Mouse (Mus musculus) kidney, postnatal 0 days (tissue): ENCODE measurements around the gene Micu1. TPM values are rescaled to one million over a fixed set of nuclear protein-coding genes. Genes with fewer than 3 reads are reported as not detected.

Experiments
- ATAC-seq: fragments of 200-750 bp; cut with Nextera tagmentation; replicated peaks from 2 replicates; pipeline ENCODE4 v1.8.0; 2017; ENCODE audit warnings: low read depth, moderate number of reproducible peaks, moderate TSS enrichment, moderate library complexity; ENCODE audit not compliant: low FRiP score
- DNase-seq: peaks from one replicate; pipeline ENCODE4 v3.0.0-alpha.2; 2016; ENCODE audit warnings: low spot score
- H3K27ac ChIP-seq: fragments of 300-500 bp; sonication (generic); 2 replicates; pipeline ENCODE4 v1.5.1; 2014; ENCODE audit warnings: mild to moderate bottlenecking
- H3K27me3 ChIP-seq: fragments of 300-500 bp; sonication (generic); 2 replicates; pipeline ENCODE4 v1.6.1; 2014; ENCODE audit warnings: low read length, mixed read lengths; ENCODE audit not compliant: insufficient read depth
- H3K36me3 ChIP-seq: fragments of 300-500 bp; sonication (generic); 2 replicates; pipeline ENCODE4 v1.6.1; 2014; ENCODE audit warnings: low read length, mixed read lengths; ENCODE audit not compliant: insufficient read depth
- H3K4me1 ChIP-seq: fragments of 300-500 bp; sonication (generic); replicated peaks from 2 replicates; pipeline ENCODE4 v1.6.1; 2014; ENCODE audit warnings: antibody characterized with exemption, low read length, mixed read lengths; ENCODE audit not compliant: insufficient read depth
- H3K4me2 ChIP-seq: fragments of 300-500 bp; sonication (generic); 2 replicates; pipeline ENCODE4 v1.6.1; 2014; ENCODE audit warnings: mild to moderate bottlenecking, low read length, moderate library complexity, mixed read lengths
- H3K4me3 ChIP-seq: fragments of 300-500 bp; sonication (generic); replicated peaks from 2 replicates; pipeline ENCODE4 v1.5.1; 2014; ENCODE audit warnings: low read depth, low read length
- H3K9ac ChIP-seq: fragments of 300-500 bp; sonication (generic); 2 replicates; pipeline ENCODE4 v1.6.1; 2014; ENCODE audit warnings: low read depth, low read length
- H3K9me3 ChIP-seq: fragments of 300-500 bp; sonication (generic); replicated peaks from 2 replicates; pipeline ENCODE4 v1.6.1; 2016; ENCODE audit warnings: low read length, inconsistent platforms, mixed read lengths
- CTCF ChIP-seq: IDR thresholded peaks from 2 replicates; pipeline ENCODE4 v1.5.1; 2016; ENCODE audit warnings: antibody characterized with exemption, low read depth, mild to moderate bottlenecking, moderate library complexity
- WGBS: fragments of 180-500 bp; shearing (Covaris S2); extraction: QIAGEN DNeasy Blood & Tissue Kit; methylation state at CpG from one replicate; pipeline ENCODE4 v1.1.7; 2014; 5-methylcytosine and 5-hydroxymethylcytosine counted together
- polyA plus RNA-seq: library from polyadenylated mRNA; unstranded; fragments of >200 nt; fragmentation: Nextera tagmentation; extraction: Ambion mirVana; gene quantifications from 2 replicates; pipeline ENCODE4 v1.2.1, GENCODE M21; 2015

Gene Micu1
- polyA plus RNA-seq, 1 experiment from 2014 or later: 60.9 TPM

GRCm38 (mm10) chr10:59756570-59756969 lies 54.3 kb downstream of the Micu1 start:
- H3K9ac ChIP-seq: no peak overlapping the region
- peak overlapping the region; percentile 38 for H3K4me2 ChIP-seq
- no peak for ATAC-seq
- H3K9me3 ChIP-seq: no peaks in the 10 kb centered on the region
- no peak overlapping the region for H3K27ac ChIP-seq
- no peak for DNase-seq
- peaks cover 6% of the 10 kb centered on the region; the same call in 1 of the 2 replicates for H3K36me3 ChIP-seq
- H3K4me1 ChIP-seq: no peaks in the 10 kb centered on the region
- TF ChIP-seq CTCF: no peak
- H3K27me3 ChIP-seq: no peaks in the 10 kb centered on the region
- WGBS: 44% methylated on average over 8 of the region's 8 CpGs
- H3K4me3 ChIP-seq: no peak overlapping the region

- H3K4me3 ChIP-seq: no peak overlapping the region
- no peak for TF ChIP-seq CTCF
- H3K27me3 ChIP-seq: no peaks in the 10 kb centered on the region
- WGBS: 92% methylated on average over 6 of the region's 6 CpGs
- H3K9me3 ChIP-seq: no peaks in the 10 kb centered on the region
- ATAC-seq (no peak), DNase-seq (no peak)
- no peaks in the 10 kb centered on the region for H3K4me1 ChIP-seq
- no peak overlapping the region for H3K9ac ChIP-seq
- no peaks in the 10 kb centered on the region for H3K36me3 ChIP-seq
- no peak overlapping the region for H3K27ac ChIP-seq
- no peak overlapping the region for H3K4me2 ChIP-seq
Measured at GRCm38 (mm10) chr10:59764781-59765180, 62.5 kb downstream of the Micu1 start.

- Histone ChIP-seq H3K4me2 (no peak overlapping the region), H3K9me3 (no peaks in the 10 kb centered on the region), H3K4me1 (no peaks in the 10 kb centered on the region), H3K27ac (no peak overlapping the region), H3K4me3 (no peak overlapping the region), H3K27me3 (no peaks in the 10 kb centered on the region), H3K36me3 (no peaks in the 10 kb centered on the region), H3K9ac (no peak overlapping the region)
- no peak for ATAC-seq
- 57% methylated on average over 13 of the region's 13 CpGs for WGBS
- no peak for DNase-seq
- no peak for TF ChIP-seq CTCF
Measured at GRCm38 (mm10) chr10:59768369-59769079, 66.2 kb downstream of the Micu1 start.

- ATAC-seq (no peak), DNase-seq (no peak)
- H3K4me2 ChIP-seq: no peak overlapping the region
- H3K27ac ChIP-seq: no peak overlapping the region
- H3K27me3 ChIP-seq: no peaks in the 10 kb centered on the region
- no peak overlapping the region for H3K4me3 ChIP-seq
- H3K9ac ChIP-seq: no peak overlapping the region
- no peaks in the 10 kb centered on the region for H3K9me3 ChIP-seq
- 92% methylated on average over 6 of the region's 6 CpGs for WGBS
- TF ChIP-seq CTCF: no peak
- H3K36me3 ChIP-seq: no peaks in the 10 kb centered on the region
- H3K4me1 ChIP-seq: no peaks in the 10 kb centered on the region
Measured at GRCm38 (mm10) chr10:59771375-59772048, 69.2 kb downstream of the Micu1 start.

- H3K9me3 ChIP-seq: no peaks in the 10 kb centered on the region
- H3K27me3 ChIP-seq: no peaks in the 10 kb centered on the region
- ATAC-seq: no peak
- WGBS: 82% methylated on average over 2 of the region's 2 CpGs
- H3K27ac ChIP-seq: no peak overlapping the region
- no peak overlapping the region for H3K4me2 ChIP-seq
- DNase-seq: no peak
- H3K4me1 ChIP-seq: no peaks in the 10 kb centered on the region
- no peak overlapping the region for H3K4me3 ChIP-seq
- TF ChIP-seq CTCF: no peak
- H3K36me3 ChIP-seq: no peaks in the 10 kb centered on the region
- no peak overlapping the region for H3K9ac ChIP-seq
Measured at GRCm38 (mm10) chr10:59772049-59772397, 69.7 kb downstream of the Micu1 start.

GRCm38 (mm10) chr10:59773441-59774140 lies 71.3 kb downstream of the Micu1 start:
- H3K9ac ChIP-seq: no peak overlapping the region
- no peaks in the 10 kb centered on the region for H3K4me1 ChIP-seq
- no peak overlapping the region for H3K4me3 ChIP-seq
- no peaks in the 10 kb centered on the region for H3K9me3 ChIP-seq
- WGBS: 79% methylated on average over 13 of the region's 13 CpGs
- no peak for DNase-seq
- no peak overlapping the region for H3K27ac ChIP-seq
- TF ChIP-seq CTCF: no peak
- no peaks in the 10 kb centered on the region for H3K36me3 ChIP-seq
- no peak for ATAC-seq
- H3K4me2 ChIP-seq: no peak overlapping the region
- no peaks in the 10 kb centered on the region for H3K27me3 ChIP-seq
